Mouse (Mus musculus): ENCODE data around the gene Fads6. TPM values are rescaled to one million over a fixed set of nuclear protein-coding genes. Genes with fewer than 3 reads are reported as not detected.
A peak's percentile ranks its signal among the peaks of the same experiment; 100 is the strongest.

Gene Fads6
- polyA plus RNA-seq, 1 experiment from 2014 or later = 0.11 TPM

- H3K27me3 ChIP-seq = no peaks in the 10 kb centered on the region
- H3K4me3 ChIP-seq = no peak overlapping the region
- 67% methylated on average over 4 of the region's 4 CpGs for WGBS
- H3K4me1 ChIP-seq = peaks cover 4% of the 10 kb centered on the region; the same call in 1 of the 2 replicates
- H3K27ac ChIP-seq (replicated peaks) = no peak overlapping the region
- H3K36me3 ChIP-seq = no peaks in the 10 kb centered on the region
- no peak for ATAC-seq (ENCODE audit: low FRiP score, low read depth)
- no peak overlapping the region for H3K9ac ChIP-seq (replicated peaks)
- H3K9me3 ChIP-seq = no peaks in the 10 kb centered on the region
- no peak overlapping the region for H3K4me2 ChIP-seq (replicated peaks)
These were observed 12.2 kb downstream of the Fads6 start for GRCm38 (mm10) chr11:115285282-115285681.

- Histone ChIP-seq H3K9me3 (no peaks in the 10 kb centered on the region), H3K27ac (replicated peaks) (no peak overlapping the region), H3K27me3 (no peaks in the 10 kb centered on the region), H3K4me3 (no peak overlapping the region), H3K4me1 (peaks cover 4% of the 10 kb centered on the region; the same call in 1 of the 2 replicates), H3K9ac (replicated peaks) (no peak overlapping the region), H3K4me2 (replicated peaks) (no peak overlapping the region), H3K36me3 (no peaks in the 10 kb centered on the region)
- no peak for ATAC-seq (ENCODE audit: low FRiP score, low read depth)
- 87% methylated on average over 12 of the region's 12 CpGs for WGBS
These were observed 13.4 kb downstream of the Fads6 start for GRCm38 (mm10) chr11:115283891-115284620.

GRCm38 (mm10) chr11:115283486-115283765 lies 14.0 kb downstream of the Fads6 start:
- H3K9me3 ChIP-seq = no peaks in the 10 kb centered on the region
- H3K4me2 ChIP-seq (replicated peaks) = no peak overlapping the region
- WGBS = 79% methylated on average over 9 of the region's 9 CpGs
- H3K27me3 ChIP-seq = no peaks in the 10 kb centered on the region
- H3K9ac ChIP-seq (replicated peaks) = no peak overlapping the region
- no peak overlapping the region for H3K27ac ChIP-seq (replicated peaks)
- H3K36me3 ChIP-seq = no peaks in the 10 kb centered on the region
- no peak overlapping the region for H3K4me3 ChIP-seq
- no peak for ATAC-seq (ENCODE audit: low FRiP score, low read depth)
- H3K4me1 ChIP-seq = peaks cover 4% of the 10 kb centered on the region; the same call in 1 of the 2 replicates

GRCm38 (mm10) chr11:115282723-115283485 lies 14.6 kb downstream of the Fads6 start:
- no peak overlapping the region for H3K4me3 ChIP-seq
- H3K27me3 ChIP-seq = no peaks in the 10 kb centered on the region
- 78% methylated on average over 8 of the region's 8 CpGs for WGBS
- no peak overlapping the region for H3K4me2 ChIP-seq (replicated peaks)
- H3K9me3 ChIP-seq = no peaks in the 10 kb centered on the region
- no peak overlapping the region for H3K27ac ChIP-seq (replicated peaks)
- no peak for ATAC-seq (ENCODE audit: low FRiP score, low read depth)
- H3K36me3 ChIP-seq = no peaks in the 10 kb centered on the region
- H3K4me1 ChIP-seq = peaks cover 7% of the 10 kb centered on the region
- no peak overlapping the region for H3K9ac ChIP-seq (replicated peaks)

- Histone ChIP-seq H3K9me3 (no peaks in the 10 kb centered on the region), H3K4me1 (peaks cover 10% of the 10 kb centered on the region), H3K4me3 (no peak overlapping the region), H3K9ac (replicated peaks) (no peak overlapping the region), H3K27ac (replicated peaks) (no peak overlapping the region), H3K4me2 (replicated peaks) (no peak overlapping the region), H3K27me3 (no peaks in the 10 kb centered on the region), H3K36me3 (no peaks in the 10 kb centered on the region)
- WGBS = 81% methylated on average over 8 of the region's 8 CpGs
- ATAC-seq (ENCODE audit: low FRiP score, low read depth) = no peak
These were observed 15.2 kb downstream of the Fads6 start for GRCm38 (mm10) chr11:115282295-115282694.

- Histone ChIP-seq H3K36me3 (no peaks in the 10 kb centered on the region), H3K4me2 (replicated peaks) (no peak overlapping the region), H3K27ac (replicated peaks) (no peak overlapping the region), H3K9ac (replicated peaks) (no peak overlapping the region), H3K27me3 (no peaks in the 10 kb centered on the region), H3K4me3 (no peak overlapping the region), H3K9me3 (no peaks in the 10 kb centered on the region), H3K4me1 (peaks cover 18% of the 10 kb centered on the region)
- WGBS = 68% methylated on average over 1 of the region's 1 CpGs
- no peak for ATAC-seq (ENCODE audit: low FRiP score, low read depth)
These were observed 17.7 kb downstream of the Fads6 start for GRCm38 (mm10) chr11:115279726-115280125.

GRCm38 (mm10) chr11:115278176-115278575 lies 19.3 kb downstream of the Fads6 start:
- no peaks in the 10 kb centered on the region for H3K27me3 ChIP-seq
- peaks cover 18% of the 10 kb centered on the region for H3K4me1 ChIP-seq
- WGBS = 75% methylated on average over 6 of the region's 6 CpGs
- H3K4me2 ChIP-seq (replicated peaks) = peak overlapping the region; percentile 73
- peak overlapping the region; percentile 61; the same call in 1 of the 2 replicates for H3K4me3 ChIP-seq
- H3K36me3 ChIP-seq = no peaks in the 10 kb centered on the region
- H3K9ac ChIP-seq (replicated peaks) = no peak overlapping the region
- H3K27ac ChIP-seq (replicated peaks) = no peak overlapping the region
- ATAC-seq (ENCODE audit: low FRiP score, low read depth) = no peak
- H3K9me3 ChIP-seq = no peaks in the 10 kb centered on the region

- Histone ChIP-seq H3K27ac (replicated peaks) (peak overlapping the region; percentile 68), H3K27me3 (no peaks in the 10 kb centered on the region), H3K4me3 (peak overlapping the region; percentile 61), H3K9me3 (no peaks in the 10 kb centered on the region), H3K4me1 (peaks cover 18% of the 10 kb centered on the region), H3K9ac (replicated peaks) (peak overlapping the region; percentile 60), H3K4me2 (replicated peaks) (peak overlapping the region; percentile 73), H3K36me3 (no peaks in the 10 kb centered on the region)
- no peak for ATAC-seq (ENCODE audit: low FRiP score, low read depth)
- WGBS = 25% methylated on average over 7 of the region's 7 CpGs
These were observed 19.9 kb downstream of the Fads6 start for GRCm38 (mm10) chr11:115277604-115277975.

GRCm38 (mm10) chr11:115276780-115277603 lies 20.5 kb downstream of the Fads6 start, which contains the start of gene Fdxr:
TSS of gene Fdxr (minus strand) at chr11:115277050.
- under 1% methylated on average over 42 of the region's 42 CpGs for WGBS
- Histone ChIP-seq H3K4me2 (replicated peaks) (peak within 1 kb of the TSS; percentile 81), H3K9ac (replicated peaks) (peak within 1 kb of the TSS; percentile 78), H3K4me1 (peaks cover 18% of the 10 kb centered on the region), H3K27ac (replicated peaks) (peak within 1 kb of the TSS; percentile 85), H3K9me3 (no peaks in the 10 kb centered on the region), H3K36me3 (no peaks in the 10 kb centered on the region), H3K4me3 (peak within 1 kb of the TSS; percentile 61), H3K27me3 (no peaks in the 10 kb centered on the region; the same call in 1 of the 2 replicates)
- ATAC-seq (ENCODE audit: low FRiP score, low read depth) = peak; percentile 95

GRCm38 (mm10) chr11:115275954-115276353 lies 21.5 kb downstream of the Fads6 start:
- ATAC-seq (ENCODE audit: low FRiP score, low read depth) = no peak
- Histone ChIP-seq H3K36me3 (no peaks in the 10 kb centered on the region), H3K4me2 (replicated peaks) (peak overlapping the region; percentile 81), H3K4me3 (peak overlapping the region; percentile 61), H3K27ac (replicated peaks) (no peak overlapping the region), H3K9ac (replicated peaks) (peak overlapping the region; percentile 78), H3K4me1 (peaks cover 18% of the 10 kb centered on the region), H3K9me3 (no peaks in the 10 kb centered on the region), H3K27me3 (no peaks in the 10 kb centered on the region; the same call in 1 of the 2 replicates)
- WGBS = 61% methylated on average over 3 of the region's 3 CpGs

GRCm38 (mm10) chr11:115275509-115275908 lies 22.0 kb downstream of the Fads6 start:
- peak overlapping the region; percentile 78; the same call in 1 of the 2 replicates for H3K9ac ChIP-seq (replicated peaks)
- H3K27ac ChIP-seq (replicated peaks) = no peak overlapping the region
- H3K36me3 ChIP-seq = no peaks in the 10 kb centered on the region
- H3K4me2 ChIP-seq (replicated peaks) = peak overlapping the region; percentile 81
- no peaks in the 10 kb centered on the region for H3K9me3 ChIP-seq
- H3K4me1 ChIP-seq = peaks cover 18% of the 10 kb centered on the region
- peak overlapping the region; percentile 61; the same call in 1 of the 2 replicates for H3K4me3 ChIP-seq
- ATAC-seq (ENCODE audit: low FRiP score, low read depth) = no peak
- no peaks in the 10 kb centered on the region; the same call in 1 of the 2 replicates for H3K27me3 ChIP-seq
- 89% methylated on average over 6 of the region's 6 CpGs for WGBS
